In genomic region chr7:19503481-19504068, GRCm38 (mm10) we compare ENCODE assay signal across 8 mouse cellular contexts. TPM values are rescaled to one million over a fixed set of nuclear protein-coding genes. Genes with fewer than 3 reads are reported as not detected.
DNase-seq lines count a peak whose midpoint lies in the region; ATAC-seq lines count a peak whose summit lies in the region.

No protein-coding gene starts in this region.

- ATAC-seq in CD4-positive, CD25-positive, alpha-beta regulatory T cell, adult 4 months, result no peak
- no peak for ATAC-seq in megakaryocyte, adult 5-6 weeks (ENCODE audit: poor library complexity, severe bottlenecking)
- 0 out of 2 replicates have a peak, but pooled peaks have one; percentile 15 for ATAC-seq in granulocyte monocyte progenitor cell, adult 5-6 weeks (replicated peaks; ENCODE audit: poor library complexity, severe bottlenecking)

- peaks cover 60% of the 10 kb centered on the region for H3K4me1 ChIP-seq in megakaryocyte, embryonic 14.5 days

- H3K36me3 ChIP-seq in megakaryocyte, embryonic 14.5 days (replicated peaks; ENCODE audit: low read length), result peaks cover 22% of the 10 kb centered on the region

- DNase-seq in CD4-positive, CD25-positive, alpha-beta regulatory T cell, adult 2 months (ENCODE audit: low read depth, low spot score), result peak; percentile 77
- peak; percentile 78 for DNase-seq in brain, adult 2 months (ENCODE audit: low read depth, low spot score)
- peak; percentile 47 for DNase-seq in lung, postnatal 36 days
- DNase-seq in left cerebral cortex, postnatal 4 days, result no peak

- H3K9me3 ChIP-seq in megakaryocyte, embryonic 14.5 days, result no peaks in the 10 kb centered on the region

- intact Hi-C loops in left cerebral cortex, postnatal 4 days (cut with DNase I), result no loop called here

- H3K27me3 ChIP-seq in megakaryocyte, embryonic 14.5 days (replicated peaks), result no peaks in the 10 kb centered on the region

- H3K4me3 ChIP-seq in megakaryocyte, embryonic 14.5 days (replicated peaks), result peak overlapping the region; percentile 26

RNA-seq across cellular contexts. Expression of gene Bloc1s3, which starts 4.6 kb away (rescaled TPM):
- polyA plus RNA-seq in CD4-positive, CD25-positive, alpha-beta regulatory T cell, adult 4 months (2017; shearing (Covaris generic)), result under 1 TPM; 0.37 to 0.86 TPM
- 5.5 and 6.5 TPM in 2 replicates for polyA plus RNA-seq in megakaryocyte, embryonic 14.5 days (2012; ENCODE audit: insufficient read depth, low replicate concordance)
- total RNA-seq in megakaryocyte, adult 5-6 weeks (2015), result 3.9 and 6.2 TPM in 2 replicates
- total RNA-seq in megakaryocyte, adult 5-6 weeks (2017), result 2.7 and 4.0 TPM in 2 replicates
- 3.1 and 4.5 TPM in 2 replicates for total RNA-seq in granulocyte monocyte progenitor cell, adult 5-6 weeks (2014; fragmentation: Nextera tagmentation)
- 0.60 and 1.0 TPM in 2 replicates for total RNA-seq in granulocyte monocyte progenitor cell, adult 5-6 weeks (2017)
- 1 to 10 TPM; 8.5 to 8.8 TPM for total RNA-seq in left cerebral cortex, postnatal 4 days (2021)

RNA-seq across cellular contexts. Expression of gene Trappc6a, which starts 4.6 kb away (rescaled TPM):
- 10 to 100 TPM; 45.8 to 50.7 TPM for polyA plus RNA-seq in CD4-positive, CD25-positive, alpha-beta regulatory T cell, adult 4 months (2017; shearing (Covaris generic))
- 608 and 613 TPM in 2 replicates for polyA plus RNA-seq in megakaryocyte, embryonic 14.5 days (2012; ENCODE audit: insufficient read depth, low replicate concordance)
- 27.1 and 32.1 TPM in 2 replicates for total RNA-seq in megakaryocyte, adult 5-6 weeks (2015)
- 15.3 and 18.0 TPM in 2 replicates for total RNA-seq in megakaryocyte, adult 5-6 weeks (2017)
- total RNA-seq in granulocyte monocyte progenitor cell, adult 5-6 weeks (2014; fragmentation: Nextera tagmentation), result 75.3 and 83.4 TPM in 2 replicates
- total RNA-seq in granulocyte monocyte progenitor cell, adult 5-6 weeks (2017), result 28.2 and 30.6 TPM in 2 replicates
- total RNA-seq in left cerebral cortex, postnatal 4 days (2021), result 10 to 100 TPM; 17.9 to 19.0 TPM

RNA-seq across cellular contexts. Expression of gene Nkpd1, which starts 14.1 kb away (rescaled TPM):
- not detected for polyA plus RNA-seq in CD4-positive, CD25-positive, alpha-beta regulatory T cell, adult 4 months (2017; shearing (Covaris generic))
- polyA plus RNA-seq in megakaryocyte, embryonic 14.5 days (2012; ENCODE audit: insufficient read depth, low replicate concordance), result 1.3 and 2.9 TPM in 2 replicates
- total RNA-seq in megakaryocyte, adult 5-6 weeks (2015), result 0.23 TPM in 1 of 2 replicates, not detected in the other
- total RNA-seq in megakaryocyte, adult 5-6 weeks (2017), result not detected in 2 replicates
- total RNA-seq in granulocyte monocyte progenitor cell, adult 5-6 weeks (2014; fragmentation: Nextera tagmentation), result not detected in 2 replicates
- not detected in 2 replicates for total RNA-seq in granulocyte monocyte progenitor cell, adult 5-6 weeks (2017)
- total RNA-seq in left cerebral cortex, postnatal 4 days (2021), result under 1 TPM; 0.90 to 0.91 TPM

RNA-seq across cellular contexts. Expression of gene Exoc3l2, which starts 40.4 kb away (rescaled TPM):
- polyA plus RNA-seq in CD4-positive, CD25-positive, alpha-beta regulatory T cell, adult 4 months (2017; shearing (Covaris generic)), result not detected
- 40.8 and 53.6 TPM in 2 replicates for polyA plus RNA-seq in megakaryocyte, embryonic 14.5 days (2012; ENCODE audit: insufficient read depth, low replicate concordance)
- total RNA-seq in megakaryocyte, adult 5-6 weeks (2015), result 0.09 and 0.14 TPM in 2 replicates
- 0.28 and 0.62 TPM in 2 replicates for total RNA-seq in megakaryocyte, adult 5-6 weeks (2017)
- total RNA-seq in granulocyte monocyte progenitor cell, adult 5-6 weeks (2014; fragmentation: Nextera tagmentation), result 1.0 and 2.5 TPM in 2 replicates
- total RNA-seq in granulocyte monocyte progenitor cell, adult 5-6 weeks (2017), result 0.95 TPM in 1 of 2 replicates, not detected in the other
- under 1 TPM; 0.42 to 0.46 TPM for total RNA-seq in left cerebral cortex, postnatal 4 days (2021)

RNA-seq across cellular contexts. Expression of gene Mark4, which starts 45.0 kb away (rescaled TPM):
- 1 to 10 TPM in 1 of 2 experiments, under 1 TPM in 1; 0.91 to 1.3 TPM for polyA plus RNA-seq in CD4-positive, CD25-positive, alpha-beta regulatory T cell, adult 4 months (2017; shearing (Covaris generic))
- polyA plus RNA-seq in megakaryocyte, embryonic 14.5 days (2012; ENCODE audit: insufficient read depth, low replicate concordance), result 102 and 169 TPM in 2 replicates
- total RNA-seq in megakaryocyte, adult 5-6 weeks (2015), result 11.4 and 14.7 TPM in 2 replicates
- 6.4 and 9.4 TPM in 2 replicates for total RNA-seq in megakaryocyte, adult 5-6 weeks (2017)
- 9.1 and 10.8 TPM in 2 replicates for total RNA-seq in granulocyte monocyte progenitor cell, adult 5-6 weeks (2014; fragmentation: Nextera tagmentation)
- total RNA-seq in granulocyte monocyte progenitor cell, adult 5-6 weeks (2017), result 2.5 and 3.8 TPM in 2 replicates
- 100 to 1,000 TPM; 118 to 119 TPM for total RNA-seq in left cerebral cortex, postnatal 4 days (2021)
